Mouse (Mus musculus): ENCODE data around the gene Gal3st2.
"Not testable (repeated sequence)": the region's sequence is repeated elsewhere in the genome, so short reads cannot be mapped to it uniquely, and the experiment has no call there.

The Gal3st2 gene

DNA sequence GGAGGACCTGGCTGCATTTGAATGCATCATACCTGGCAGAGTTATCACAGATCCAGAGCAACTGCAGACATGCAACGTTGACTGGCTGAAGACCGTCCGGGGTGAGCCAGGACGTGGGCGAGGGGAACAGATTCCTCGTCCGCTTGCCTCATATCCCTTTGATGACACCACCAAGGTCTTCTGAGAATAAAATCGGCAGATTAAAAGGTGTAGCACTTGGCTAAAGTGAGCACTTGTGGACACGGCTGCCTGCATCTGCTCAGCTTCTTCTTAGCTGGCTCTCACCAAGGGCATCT is 34.6 kb upstream of the Gal3st2 start:
- no peak for TF ChIP-seq NANOG (IDR thresholded peaks at IDR 0.05; ENCODE audit: borderline replicate concordance, low read length)
- TF ChIP-seq POU5F1 (IDR thresholded peaks at IDR 0.05; ENCODE audit: borderline replicate concordance, low read length): no peak
- H3K4me3 ChIP-seq (replicated peaks; ENCODE audit: low read length): peak overlapping the region; percentile 83
- H3K4me1 ChIP-seq (replicated peaks; ENCODE audit: low read depth, low read length): peaks cover 33% of the 10 kb centered on the region

DNA sequence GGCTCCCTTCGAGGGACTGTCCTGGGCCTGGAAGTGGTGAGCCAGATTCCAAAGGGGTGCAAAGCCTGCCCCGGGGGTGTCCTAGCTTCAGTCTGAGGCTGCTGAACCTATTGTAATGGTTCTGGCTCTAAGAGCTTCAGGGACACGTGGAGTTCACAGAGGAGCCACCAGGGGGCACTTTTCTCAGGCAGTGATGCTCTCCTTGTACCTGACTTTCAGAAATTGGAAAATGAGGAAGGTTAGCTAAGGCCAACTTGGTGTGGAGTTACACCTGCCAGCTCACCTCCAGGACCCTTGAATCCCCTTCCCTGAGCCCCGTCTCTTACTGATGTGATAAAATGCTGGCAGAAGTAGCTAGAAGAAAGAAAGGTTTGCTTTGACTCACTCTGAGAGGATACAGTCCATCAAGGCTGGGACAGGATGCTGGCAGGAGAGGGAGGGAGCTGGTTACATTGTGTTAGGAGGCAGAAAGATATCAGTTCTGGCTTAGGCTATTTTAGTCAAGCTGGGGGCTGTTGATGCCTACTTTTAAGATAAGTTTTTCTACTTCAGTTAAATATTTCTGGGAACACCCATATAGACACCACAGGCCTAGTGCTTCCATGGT is 28.2 kb upstream of the Gal3st2 start:
- H3K4me1 ChIP-seq (replicated peaks; ENCODE audit: low read depth, low read length); H3K9me3 ChIP-seq (ENCODE audit: low read length); H3K27me3 ChIP-seq (ENCODE audit: insufficient read depth, low read length); H3K4me3 ChIP-seq (replicated peaks; ENCODE audit: low read length): not testable (repeated sequence)
- peak; percentile 35 for TF ChIP-seq CTCF (conservative IDR thresholded peaks at IDR 0.05; ENCODE audit: low read length)
- H3K36me3 ChIP-seq (ENCODE audit: insufficient read depth, low read length): peaks cover 31% of the 10 kb centered on the region

More for the DNA sequence above, 34.6 kb upstream of the Gal3st2 start:
- Histone ChIP-seq H3K27me3 (ENCODE audit: insufficient read depth, low read length) (no peaks in the 10 kb centered on the region), H3K9me3 (ENCODE audit: low read length) (no peaks in the 10 kb centered on the region), H3K36me3 (ENCODE audit: insufficient read depth, low read length) (peaks cover 20% of the 10 kb centered on the region)

DNA sequence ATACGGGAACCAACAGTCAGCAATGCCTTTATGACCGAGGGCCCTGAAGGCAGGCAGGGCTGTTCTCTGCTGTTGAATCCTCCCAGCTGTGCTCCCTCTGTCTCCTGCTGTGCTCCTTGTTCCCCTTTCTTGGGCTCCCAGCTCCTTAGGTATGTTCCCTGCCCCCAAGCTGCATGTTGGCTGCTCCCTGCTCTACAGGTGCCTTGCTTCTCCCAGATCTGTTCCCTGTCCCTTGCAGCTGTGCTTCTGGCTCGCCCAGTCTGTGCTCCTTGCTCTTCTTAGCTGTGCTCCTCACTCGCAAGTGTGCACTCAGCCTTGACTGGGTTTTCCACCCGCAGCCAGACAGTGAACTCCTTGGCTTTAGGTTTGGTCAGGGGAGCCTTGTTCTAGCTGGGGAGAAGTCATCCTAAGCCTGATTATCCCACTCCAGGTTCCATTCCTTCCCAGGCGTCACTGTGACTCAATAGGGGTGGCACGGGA is 26.4 kb upstream of the Gal3st2 start:
- TF ChIP-seq CTCF (conservative IDR thresholded peaks at IDR 0.05; ENCODE audit: low read length): no peak
- no peak for TF ChIP-seq POU5F1 (IDR thresholded peaks at IDR 0.05; ENCODE audit: borderline replicate concordance, low read length)
- TF ChIP-seq NANOG (IDR thresholded peaks at IDR 0.05; ENCODE audit: borderline replicate concordance, low read length): no peak
- Histone ChIP-seq H3K9me3 (ENCODE audit: low read length) (no peaks in the 10 kb centered on the region), H3K4me1 (replicated peaks; ENCODE audit: low read depth, low read length) (0 out of 2 replicates have a peak, but pooled peaks cover 4% of the 10 kb centered on the region), H3K36me3 (ENCODE audit: insufficient read depth, low read length) (peaks cover 31% of the 10 kb centered on the region), H3K4me3 (replicated peaks; ENCODE audit: low read length) (no peak overlapping the region), H3K27me3 (ENCODE audit: insufficient read depth, low read length) (no peaks in the 10 kb centered on the region)

DNA sequence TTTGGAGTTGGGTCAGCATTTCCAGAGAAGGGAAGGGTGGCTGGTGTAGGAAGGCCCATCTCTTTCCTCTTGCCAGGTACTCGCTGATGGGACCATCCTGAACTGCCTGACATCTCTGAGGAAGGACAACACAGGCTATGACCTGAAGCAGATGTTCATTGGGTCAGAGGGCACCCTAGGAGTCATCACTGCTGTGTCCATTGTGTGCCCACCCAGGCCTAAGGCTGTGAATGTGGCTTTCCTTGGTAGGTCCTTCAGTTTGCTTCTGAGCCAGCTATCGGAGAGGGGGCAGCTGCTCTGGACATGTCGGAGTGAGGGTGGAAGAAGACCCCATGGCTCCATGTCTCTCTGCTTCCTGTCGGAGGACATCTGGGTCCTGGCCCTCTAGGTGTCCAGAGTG is 25.9 kb upstream of the Gal3st2 start:
- H3K4me3 ChIP-seq (replicated peaks; ENCODE audit: low read length): no peak overlapping the region
- peaks cover 28% of the 10 kb centered on the region for H3K36me3 ChIP-seq (ENCODE audit: insufficient read depth, low read length)
- H3K27me3 ChIP-seq (ENCODE audit: insufficient read depth, low read length): no peaks in the 10 kb centered on the region
- no peaks in the 10 kb centered on the region for H3K9me3 ChIP-seq (ENCODE audit: low read length)
- TF ChIP-seq CTCF (conservative IDR thresholded peaks at IDR 0.05; ENCODE audit: low read length) (no peak), NANOG (IDR thresholded peaks at IDR 0.05; ENCODE audit: borderline replicate concordance, low read length) (no peak), POU5F1 (IDR thresholded peaks at IDR 0.05; ENCODE audit: borderline replicate concordance, low read length) (no peak)
- H3K4me1 ChIP-seq (replicated peaks; ENCODE audit: low read depth, low read length): 0 out of 2 replicates have a peak, but pooled peaks cover 4% of the 10 kb centered on the region

DNA sequence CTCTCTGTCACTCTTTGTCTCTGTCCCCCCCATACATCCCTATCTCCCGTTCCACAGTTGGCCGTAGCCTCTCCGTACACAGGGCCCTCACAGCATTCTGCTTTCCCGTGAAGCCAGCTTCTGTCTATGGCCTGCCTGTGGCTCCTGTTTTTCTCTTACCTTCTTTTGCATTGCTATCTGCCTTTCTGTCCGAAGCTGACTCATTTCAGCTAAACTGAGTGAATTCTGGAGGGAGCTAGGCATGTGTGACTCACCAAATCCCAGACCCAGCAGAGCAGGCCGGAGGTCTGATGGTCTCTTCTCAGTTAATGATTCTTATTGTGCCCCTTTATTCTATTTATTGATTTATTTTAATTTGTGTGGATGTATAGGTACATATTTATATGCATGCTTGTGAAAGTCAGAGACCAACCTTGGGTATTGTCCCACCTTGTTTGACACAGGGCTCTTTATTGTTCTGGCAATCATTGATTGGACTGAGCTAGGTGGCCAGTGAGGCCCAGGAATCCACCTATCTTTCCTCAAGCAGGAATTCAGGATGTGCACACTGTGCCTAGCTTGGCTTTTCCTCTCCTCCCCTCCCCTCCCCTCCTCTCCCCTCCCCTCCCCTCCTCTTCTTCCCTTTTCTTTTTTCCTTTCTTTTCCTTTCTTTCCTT is 25.1 kb upstream of the Gal3st2 start:
- TF ChIP-seq POU5F1 (IDR thresholded peaks at IDR 0.05; ENCODE audit: borderline replicate concordance, low read length): no peak
- no peak for TF ChIP-seq CTCF (conservative IDR thresholded peaks at IDR 0.05; ENCODE audit: low read length)
- no peak for TF ChIP-seq NANOG (IDR thresholded peaks at IDR 0.05; ENCODE audit: borderline replicate concordance, low read length)
- H3K4me1 ChIP-seq (replicated peaks; ENCODE audit: low read depth, low read length): 0 out of 2 replicates have a peak, but pooled peaks cover 4% of the 10 kb centered on the region
- H3K9me3 ChIP-seq (ENCODE audit: low read length): no peaks in the 10 kb centered on the region
- H3K4me3 ChIP-seq (replicated peaks; ENCODE audit: low read length): no peak overlapping the region
- H3K36me3 ChIP-seq (ENCODE audit: insufficient read depth, low read length): peaks cover 28% of the 10 kb centered on the region
- no peaks in the 10 kb centered on the region for H3K27me3 ChIP-seq (ENCODE audit: insufficient read depth, low read length)

DNA sequence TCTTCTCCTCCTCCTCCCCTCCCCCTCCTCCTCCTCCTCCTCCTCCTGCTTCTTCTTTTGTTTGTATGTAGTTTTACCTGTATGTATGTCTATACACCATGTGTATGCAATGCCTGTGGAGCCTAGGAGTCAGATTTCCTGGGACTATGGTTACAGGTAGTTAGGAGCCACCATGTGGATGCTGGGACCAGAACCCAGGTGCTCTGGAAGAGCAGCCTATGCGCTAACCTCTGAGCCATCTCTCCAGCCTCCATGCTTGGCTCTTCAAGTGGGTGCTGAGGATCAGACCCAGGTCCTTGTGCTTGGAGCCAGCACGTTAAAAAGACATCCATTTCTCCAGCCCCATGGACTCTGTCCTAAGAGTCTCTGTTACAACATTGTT is 24.6 kb upstream of the Gal3st2 start:
- H3K4me3 ChIP-seq (replicated peaks; ENCODE audit: low read length): no peak overlapping the region
- TF ChIP-seq CTCF (conservative IDR thresholded peaks at IDR 0.05; ENCODE audit: low read length) (no peak), NANOG (IDR thresholded peaks at IDR 0.05; ENCODE audit: borderline replicate concordance, low read length) (no peak), POU5F1 (IDR thresholded peaks at IDR 0.05; ENCODE audit: borderline replicate concordance, low read length) (no peak)
- H3K36me3 ChIP-seq (ENCODE audit: insufficient read depth, low read length): peaks cover 28% of the 10 kb centered on the region
- H3K9me3 ChIP-seq (ENCODE audit: low read length): no peaks in the 10 kb centered on the region
- no peaks in the 10 kb centered on the region for H3K27me3 ChIP-seq (ENCODE audit: insufficient read depth, low read length)
- H3K4me1 ChIP-seq (replicated peaks; ENCODE audit: low read depth, low read length): 0 out of 2 replicates have a peak, but pooled peaks cover 4% of the 10 kb centered on the region

DNA sequence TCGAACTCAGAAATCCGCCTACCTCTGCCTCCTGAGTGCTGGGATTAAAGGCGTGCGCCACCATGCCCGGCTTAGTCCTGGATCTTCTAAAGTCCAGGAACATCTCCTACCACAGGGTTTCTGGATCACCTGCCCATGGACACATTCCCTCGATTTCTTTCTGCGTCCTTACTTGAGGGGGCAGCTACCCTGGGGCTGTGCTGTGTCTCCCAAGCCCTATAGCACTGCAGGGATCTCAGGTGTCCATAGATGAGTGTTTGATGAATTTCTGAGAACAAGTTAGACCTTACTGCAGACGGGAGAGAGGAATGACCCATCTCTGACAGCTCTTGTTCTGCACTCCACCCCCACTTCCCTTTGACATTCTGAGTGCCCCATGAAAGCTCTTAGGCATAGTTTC is 23.8 kb upstream of the Gal3st2 start:
- Histone ChIP-seq H3K36me3 (ENCODE audit: insufficient read depth, low read length) (peaks cover 28% of the 10 kb centered on the region), H3K9me3 (ENCODE audit: low read length) (no peaks in the 10 kb centered on the region), H3K4me1 (replicated peaks; ENCODE audit: low read depth, low read length) (0 out of 2 replicates have a peak, but pooled peaks cover 4% of the 10 kb centered on the region), H3K27me3 (ENCODE audit: insufficient read depth, low read length) (no peaks in the 10 kb centered on the region), H3K4me3 (replicated peaks; ENCODE audit: low read length) (no peak overlapping the region)
- TF ChIP-seq NANOG (IDR thresholded peaks at IDR 0.05; ENCODE audit: borderline replicate concordance, low read length): no peak
- TF ChIP-seq CTCF (conservative IDR thresholded peaks at IDR 0.05; ENCODE audit: low read length): no peak
- TF ChIP-seq POU5F1 (IDR thresholded peaks at IDR 0.05; ENCODE audit: borderline replicate concordance, low read length): no peak

DNA sequence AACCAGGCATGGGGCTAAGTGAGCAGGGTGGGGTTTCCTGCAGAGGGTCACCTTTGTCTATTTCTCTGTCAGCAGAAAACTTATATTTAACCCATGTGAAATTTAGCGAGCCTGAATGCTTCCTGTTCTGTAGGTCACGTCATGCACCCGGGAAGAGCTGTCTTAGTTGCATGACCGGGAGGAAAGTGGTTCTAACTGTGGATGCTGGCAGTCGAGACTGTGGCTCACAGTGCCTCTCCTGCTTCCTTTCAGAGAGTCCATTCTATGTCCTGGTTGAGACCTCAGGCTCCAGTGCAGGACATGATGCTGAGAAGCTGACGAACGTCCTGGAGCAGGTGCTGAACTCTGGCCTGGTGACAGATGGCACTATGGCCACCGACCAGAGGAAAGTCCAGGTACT is 22.5 kb upstream of the Gal3st2 start:
- not testable (repeated sequence) for H3K27me3 ChIP-seq (ENCODE audit: insufficient read depth, low read length); H3K4me3 ChIP-seq (replicated peaks; ENCODE audit: low read length); H3K4me1 ChIP-seq (replicated peaks; ENCODE audit: low read depth, low read length); H3K9me3 ChIP-seq (ENCODE audit: low read length)
- H3K36me3 ChIP-seq (ENCODE audit: insufficient read depth, low read length): peaks cover 28% of the 10 kb centered on the region

DNA sequence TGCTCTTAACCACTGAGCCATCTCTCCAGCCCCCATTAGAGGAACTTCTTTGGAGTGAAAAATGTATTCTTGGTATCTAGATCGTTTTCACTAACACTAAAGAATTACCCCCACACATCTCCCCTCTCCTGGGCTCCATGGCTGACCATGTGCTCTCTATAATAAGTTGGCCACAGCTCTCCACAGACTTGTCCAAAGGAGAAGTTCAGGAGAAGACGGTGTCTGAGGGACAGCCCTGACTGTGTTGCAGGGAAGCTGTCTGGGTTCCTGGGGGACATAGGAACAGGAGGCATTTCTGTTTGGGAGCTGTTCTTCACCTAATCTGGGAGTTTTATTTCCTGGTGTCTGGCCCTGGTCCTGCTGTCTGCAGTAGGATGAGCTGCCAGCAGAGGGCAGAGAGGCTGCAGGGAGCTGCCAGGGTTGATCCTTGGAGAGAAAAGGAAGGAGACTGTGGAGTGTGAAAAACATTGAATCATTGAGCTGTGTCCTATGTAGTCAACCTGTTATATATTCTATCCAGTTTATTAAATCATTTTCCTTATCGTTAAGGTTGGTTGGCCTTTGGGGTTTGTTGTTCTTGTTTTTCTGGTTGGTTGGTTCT is 15.2 kb upstream of the Gal3st2 start:
- H3K4me3 ChIP-seq (replicated peaks; ENCODE audit: low read length); H3K36me3 ChIP-seq (ENCODE audit: insufficient read depth, low read length); H3K27me3 ChIP-seq (ENCODE audit: insufficient read depth, low read length); H3K4me1 ChIP-seq (replicated peaks; ENCODE audit: low read depth, low read length); H3K9me3 ChIP-seq (ENCODE audit: low read length): not testable (repeated sequence)

DNA sequence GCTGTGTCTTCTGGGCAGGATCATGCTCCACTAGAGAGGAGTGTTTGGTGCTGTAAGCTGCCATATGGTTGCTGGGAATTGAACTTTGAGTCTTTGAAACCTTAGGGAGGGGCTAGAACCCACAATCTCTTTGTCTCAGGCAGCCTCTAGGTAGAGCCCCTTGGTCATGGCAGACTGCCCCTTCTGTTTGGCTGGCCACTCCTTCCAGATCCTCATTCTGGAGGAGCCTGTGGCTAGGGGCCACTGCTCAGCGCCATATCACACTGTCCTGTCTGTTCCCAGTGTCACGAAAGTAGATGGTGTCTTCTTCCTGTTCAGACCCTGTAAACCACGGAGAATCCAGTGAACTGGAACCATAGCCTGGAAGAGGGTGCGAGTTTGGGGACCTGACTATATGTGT is 5.3 kb upstream of the Gal3st2 start:
- H3K27me3 ChIP-seq (ENCODE audit: insufficient read depth, low read length); H3K36me3 ChIP-seq (ENCODE audit: insufficient read depth, low read length); H3K9me3 ChIP-seq (ENCODE audit: low read length); H3K4me3 ChIP-seq (replicated peaks; ENCODE audit: low read length); H3K4me1 ChIP-seq (replicated peaks; ENCODE audit: low read depth, low read length): not testable (repeated sequence)

Measured in E14TG2a.4 (cell line).